Mouse (Mus musculus) CH12F3 (cell line): ENCODE measurements around the gene Olfr1410.

Experiments used
- in situ Hi-C: fragments of 300-500 bp; cut with MboI; formaldehyde crosslinking; loops from 2 replicates; pipeline ENCODE4 v1.14.3; 2020; ENCODE audit warnings: low sequenced_read_pairs

Gene Olfr1410

DNA sequence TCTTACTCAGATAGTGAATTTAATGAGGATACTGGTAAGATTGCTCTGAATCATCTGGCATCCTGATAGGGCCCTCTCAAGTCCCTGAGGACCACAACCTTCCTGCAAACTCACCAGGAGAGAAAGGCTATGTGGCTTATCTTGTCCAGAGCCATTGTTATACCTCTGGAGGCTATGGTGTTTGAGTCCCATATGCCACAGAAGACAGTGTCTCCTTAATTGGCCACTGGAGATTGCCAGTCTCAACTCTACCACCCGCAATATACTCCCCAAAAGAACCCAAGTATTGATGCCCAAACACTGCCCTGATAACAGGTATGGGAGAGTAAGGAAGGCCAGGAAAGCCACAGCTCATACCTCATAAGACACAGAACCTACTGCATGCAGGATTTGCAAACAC is at the start of gene Olfr1410:
Gene Olfr1410 (plus strand): TSS at position 301 of the 400 bp plus-strand sequence.
- in situ Hi-C loops = loop anchor here (5.0 to 25.0 kb wide), 2 partner anchors 83 to 643 kb away; no protein-coding TSS in a partner anchor

- in situ Hi-C loops = no loop called here
These were observed 34.6 kb upstream of the Olfr1410 start, which contains the start of gene Olfr1413 for GRCm38 (mm10) chr1:92571022-92571421. Gene Olfr1413, plus strand, starts transcription at chr1:92571322.

GRCm38 (mm10) chr1:92585479-92585878 is 20.1 kb upstream of the Olfr1410 start, which contains the start of gene Olfr1412:
Gene Olfr1412, plus strand, starts transcription at chr1:92585779.
- in situ Hi-C loops = no loop called here

- in situ Hi-C loops = no loop called here
These were observed 11.5 kb upstream of the Olfr1410 start, which contains the start of gene Olfr1411 for GRCm38 (mm10) chr1:92594111-92594510. Gene Olfr1411, plus strand, starts transcription at chr1:92594411.

DNA sequence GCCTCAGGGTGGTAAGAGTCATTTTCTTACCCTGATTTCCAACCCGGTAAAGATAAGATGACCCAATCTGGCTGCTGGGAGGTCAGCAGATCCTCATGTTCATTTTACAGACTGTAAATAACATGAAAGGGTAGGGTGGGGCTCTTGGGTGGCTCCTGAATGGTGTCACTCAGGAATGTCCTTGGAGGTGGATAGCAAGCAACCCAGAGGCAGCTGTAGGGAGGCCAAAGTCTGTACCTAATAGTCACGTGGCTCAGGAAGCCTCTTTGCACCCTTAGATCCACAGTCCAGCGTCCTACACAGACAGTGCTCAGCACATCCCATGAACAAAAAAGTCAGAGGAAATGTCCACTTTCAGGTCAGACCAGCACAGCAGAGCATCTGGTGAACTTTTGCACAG is 9.6 kb upstream of the Olfr1410 start:
- in situ Hi-C loops = no loop called here

DNA sequence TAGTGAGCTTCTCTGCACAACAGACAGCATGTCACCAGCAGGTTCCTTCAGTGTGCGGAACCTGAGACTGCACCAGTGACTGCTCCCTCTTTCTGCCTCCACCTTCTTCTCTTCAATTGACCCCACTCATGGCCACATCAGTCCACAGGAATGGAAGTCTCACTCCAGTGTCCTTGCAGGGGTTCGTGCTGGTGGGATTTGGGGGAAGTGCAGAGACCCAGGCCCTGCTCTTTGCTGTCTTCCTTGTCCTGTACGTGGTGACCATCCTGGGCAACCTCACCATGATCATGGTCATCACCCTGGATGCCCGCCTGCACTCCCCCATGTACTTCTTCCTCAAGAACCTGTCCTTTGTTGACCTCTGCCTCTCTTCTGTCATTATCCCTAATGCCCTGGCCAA is 2.1 kb downstream of the Olfr1410 start:
- in situ Hi-C loops = loop anchor here (5.0 to 25.0 kb wide), 2 partner anchors 85 to 645 kb away; no protein-coding TSS in a partner anchor

GRCm38 (mm10) chr1:92611008-92611407 is 5.4 kb downstream of the Olfr1410 start:
- in situ Hi-C loops = loop anchor here (25.0 kb wide), 1 partner anchor 649 kb away; no protein-coding TSS in a partner anchor

GRCm38 (mm10) chr1:92613175-92613574 is 7.6 kb downstream of the Olfr1410 start:
- in situ Hi-C loops = loop anchor here (25.0 kb wide), 1 partner anchor 651 kb away; no protein-coding TSS in a partner anchor

GRCm38 (mm10) chr1:92614516-92614915 is 8.9 kb downstream of the Olfr1410 start:
- in situ Hi-C loops = loop anchor here (25.0 kb wide), 1 partner anchor 652 kb away; no protein-coding TSS in a partner anchor

DNA sequence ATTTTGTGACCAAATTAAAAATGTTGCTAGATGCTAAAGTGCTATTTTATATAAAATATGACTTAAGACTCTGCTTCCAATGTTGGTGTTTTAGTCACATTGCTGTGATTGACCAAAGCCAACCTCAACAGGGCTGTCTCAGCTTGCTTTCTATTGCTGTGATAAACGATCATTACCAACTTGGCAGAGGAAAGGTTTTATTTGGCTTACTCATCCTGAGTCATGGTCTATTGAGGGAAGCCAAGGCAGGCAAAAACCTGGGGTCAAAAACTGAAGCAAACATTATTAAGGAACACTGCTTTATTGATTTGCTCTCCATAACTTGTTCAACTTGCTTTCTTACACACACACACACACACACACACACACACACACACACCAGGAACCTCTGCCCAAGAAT is 10.5 kb downstream of the Olfr1410 start:
- in situ Hi-C loops = loop anchor here (25.0 kb wide), 1 partner anchor 654 kb away; no protein-coding TSS in a partner anchor

DNA sequence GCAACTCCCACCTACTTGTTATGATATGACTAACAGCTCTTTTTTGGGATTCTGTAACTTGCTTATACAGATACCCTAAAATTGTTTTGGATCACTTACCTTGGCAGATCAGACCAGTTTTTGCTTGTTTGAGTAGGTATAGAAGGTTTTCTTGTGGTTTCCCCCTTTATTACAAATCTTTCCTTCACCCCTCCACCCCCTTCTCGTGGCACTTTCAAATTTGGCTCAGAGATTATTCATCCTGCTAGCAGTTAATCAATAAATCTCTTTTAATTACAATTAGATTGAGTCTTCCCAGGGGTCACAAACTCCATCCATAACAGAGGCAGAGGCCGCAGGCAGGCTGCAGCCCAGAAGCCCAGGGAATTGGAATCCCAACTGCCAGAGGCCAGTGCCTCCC is 11.9 kb downstream of the Olfr1410 start, which contains the start of gene Olfr12:
Gene Olfr12 (plus strand): TSS at position 301 of the 400 bp plus-strand sequence.
- in situ Hi-C loops = loop anchor here (25.0 kb wide), 1 partner anchor 655 kb away; no protein-coding TSS in a partner anchor

DNA sequence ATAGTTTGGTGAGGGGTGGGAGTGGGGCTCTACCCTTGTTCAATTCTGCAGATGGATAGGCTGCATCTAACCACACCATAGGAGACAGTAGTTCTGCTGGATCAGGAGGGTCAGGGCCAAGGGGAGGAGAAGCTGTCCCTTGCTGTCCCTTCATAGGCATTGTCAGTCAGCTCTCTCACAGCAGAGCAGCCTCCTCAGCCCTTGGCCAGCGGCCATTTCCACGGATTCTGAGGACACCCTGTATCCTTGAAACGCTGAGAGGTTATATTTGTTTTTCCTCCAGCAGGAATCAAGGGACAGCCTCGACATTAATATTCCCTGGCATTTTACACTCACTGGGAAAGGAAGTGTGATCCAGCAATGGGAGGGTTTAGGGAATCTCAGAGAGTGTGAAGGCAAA is 12.8 kb downstream of the Olfr1410 start:
- in situ Hi-C loops = loop anchor here (25.0 kb wide), 1 partner anchor 656 kb away; no protein-coding TSS in a partner anchor

- in situ Hi-C loops = no loop called here
These were observed 22.6 kb downstream of the Olfr1410 start for GRCm38 (mm10) chr1:92628227-92628626.

DNA sequence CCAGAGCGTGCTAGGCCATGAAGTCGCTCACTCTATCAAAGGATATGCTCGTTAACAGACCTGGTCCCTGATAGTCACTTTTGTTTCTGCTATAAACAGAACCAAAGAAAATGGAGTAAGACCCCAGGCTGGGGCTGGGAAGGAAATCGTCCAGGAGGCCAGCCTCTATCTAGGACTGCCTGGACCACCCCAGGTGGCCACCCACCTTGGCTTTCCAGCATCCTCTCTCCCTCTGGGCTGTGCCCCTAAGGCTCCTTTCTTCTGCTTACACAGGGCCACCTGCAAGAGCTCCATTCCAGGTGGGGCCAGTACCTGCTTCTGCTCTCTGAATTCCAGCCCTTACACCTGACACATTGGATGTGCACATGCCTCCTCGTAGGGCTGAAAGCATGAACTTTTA is 26.6 kb downstream of the Olfr1410 start:
- in situ Hi-C loops = no loop called here

DNA sequence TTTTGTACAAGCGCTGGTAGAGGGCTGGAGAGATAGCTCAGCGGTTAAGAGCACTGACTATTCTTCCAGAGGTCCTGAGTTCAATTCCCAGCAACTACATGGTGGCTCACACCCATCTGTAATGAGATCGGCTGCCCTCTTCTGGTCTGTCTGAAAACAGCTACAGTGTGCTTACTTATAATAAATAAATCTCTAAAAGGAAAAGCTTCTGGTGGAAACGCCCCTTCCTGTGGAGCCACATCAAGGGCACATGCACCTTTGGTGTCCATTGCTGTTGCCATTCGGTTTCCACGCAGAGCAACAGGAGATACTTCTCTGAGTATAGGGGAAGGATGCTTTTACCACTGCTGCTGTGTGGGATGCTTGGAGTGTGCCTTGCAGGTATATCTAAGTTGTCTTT is 27.4 kb downstream of the Olfr1410 start:
- in situ Hi-C loops = no loop called here

GRCm38 (mm10) chr1:92633726-92634125 is 28.1 kb downstream of the Olfr1410 start:
- in situ Hi-C loops = no loop called here

DNA sequence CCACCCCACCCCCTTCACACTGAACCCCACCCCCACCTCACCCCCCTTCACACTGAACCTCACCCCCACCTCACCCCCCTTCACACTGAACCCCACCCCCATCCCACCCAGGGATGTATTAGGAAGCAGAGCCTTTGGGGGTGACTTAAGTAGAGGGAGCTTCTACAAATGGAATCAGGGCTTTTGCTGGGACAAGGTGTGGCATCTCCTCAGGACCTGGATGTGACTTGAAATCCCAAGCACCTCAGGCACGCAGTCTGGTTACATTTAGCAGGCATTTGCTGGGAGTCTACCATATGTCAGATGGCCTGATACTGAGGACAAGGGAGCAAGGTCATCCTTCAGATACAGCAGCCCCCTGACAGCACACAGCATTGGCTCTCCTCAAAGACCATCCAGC is 29.0 kb downstream of the Olfr1410 start:
- in situ Hi-C loops = no loop called here

DNA sequence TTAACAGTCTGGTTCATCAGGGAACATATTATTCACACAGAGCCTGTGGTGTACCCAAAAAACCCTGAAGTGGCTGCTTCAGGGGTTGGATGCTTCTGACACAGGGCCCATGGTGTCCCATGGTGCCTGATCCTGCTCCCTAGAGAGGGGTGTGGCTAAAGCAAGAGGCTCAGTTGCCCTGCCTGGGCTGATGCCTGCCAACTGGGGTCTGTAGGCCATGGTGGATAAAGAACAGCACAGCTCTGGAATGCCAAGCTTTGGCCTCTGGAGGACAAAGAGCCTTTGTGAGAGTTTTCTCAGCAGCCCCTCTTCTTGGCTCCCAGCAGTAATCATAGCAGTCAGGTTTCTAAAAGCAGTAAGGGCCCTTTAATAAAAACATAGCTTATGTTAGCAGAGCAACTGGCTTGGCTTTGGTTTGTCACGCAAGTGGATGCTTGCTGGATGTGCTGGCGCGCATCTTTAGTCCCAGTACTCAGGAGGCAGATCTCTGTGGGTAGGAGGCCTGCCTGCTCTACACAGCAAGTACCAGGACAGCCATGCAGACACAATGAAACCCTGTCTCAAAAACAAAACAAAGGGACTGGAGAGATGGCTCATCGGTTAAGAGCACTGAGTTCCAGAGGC is 29.5 kb downstream of the Olfr1410 start:
- in situ Hi-C loops = no loop called here

- in situ Hi-C loops = no loop called here
These were observed 30.4 kb downstream of the Olfr1410 start for GRCm38 (mm10) chr1:92636015-92636414.

GRCm38 (mm10) chr1:92636676-92637075 is 31.1 kb downstream of the Olfr1410 start:
- in situ Hi-C loops = no loop called here

GRCm38 (mm10) chr1:92637501-92638172 is 32.1 kb downstream of the Olfr1410 start:
- in situ Hi-C loops = no loop called here

DNA sequence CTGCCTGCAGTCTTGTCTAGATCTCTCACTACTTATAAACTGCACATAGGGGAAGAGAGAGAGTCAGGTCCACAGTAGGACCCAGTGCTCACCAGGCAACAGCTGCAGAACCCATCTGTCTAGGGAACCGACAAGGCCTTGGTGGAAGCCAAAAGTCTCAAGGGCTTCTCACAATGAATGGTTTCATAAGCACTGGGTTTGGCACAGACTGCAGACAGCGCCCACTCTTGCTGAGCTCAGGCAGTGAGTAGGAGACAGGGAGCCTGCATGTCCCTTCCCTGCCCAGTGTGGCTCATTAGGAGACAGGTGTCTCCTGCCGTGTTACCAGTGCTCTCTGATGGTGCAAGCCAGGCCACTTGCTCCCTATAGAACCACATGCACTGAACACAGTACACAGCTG is 32.6 kb downstream of the Olfr1410 start:
- in situ Hi-C loops = no loop called here
